Mouse (Mus musculus) forebrain, embryonic 15.5 days (tissue): ENCODE results near the gene Rab6b. TPM values are rescaled to one million over a fixed set of nuclear protein-coding genes. Genes with fewer than 3 reads are reported as not detected.
"Not testable (repeated sequence)": the region's sequence is repeated elsewhere in the genome, so short reads cannot be mapped to it uniquely, and the experiment has no call there.

Source experiments
- ATAC-seq: fragments of 200-750 bp; cut with Nextera tagmentation; replicated peaks from 2 replicates; pipeline ENCODE4 v1.8.0; 2017; ENCODE audit warnings: mild to moderate bottlenecking, moderate TSS enrichment, moderate library complexity
- H3K27ac ChIP-seq: fragments of 300-500 bp; sonication (generic); replicated peaks from 2 replicates; pipeline ENCODE4 v1.5.1; 2015; ENCODE audit warnings: mild to moderate bottlenecking, inconsistent platforms
- H3K27me3 ChIP-seq: fragments of 300-500 bp; sonication (generic); 2 replicates; pipeline ENCODE4 v1.6.1; 2015; ENCODE audit warnings: inconsistent platforms
- H3K36me3 ChIP-seq: fragments of 300-500 bp; sonication (generic); 2 replicates; pipeline ENCODE4 v1.6.1; 2015; ENCODE audit warnings: mild to moderate bottlenecking, inconsistent platforms
- H3K4me1 ChIP-seq: fragments of 300-500 bp; sonication (generic); 2 replicates; pipeline ENCODE4 v1.6.1; 2015; ENCODE audit warnings: inconsistent platforms
- H3K4me2 ChIP-seq: fragments of 300-500 bp; sonication (generic); replicated peaks from 2 replicates; pipeline ENCODE4 v1.6.1; 2015; ENCODE audit warnings: mild to moderate bottlenecking, inconsistent platforms
- H3K4me3 ChIP-seq: fragments of 300-500 bp; sonication (generic); 2 replicates; pipeline ENCODE4 v1.5.1; 2015; ENCODE audit warnings: mild to moderate bottlenecking, inconsistent platforms
- H3K9ac ChIP-seq: fragments of 300-500 bp; sonication (generic); replicated peaks from 2 replicates; pipeline ENCODE4 v1.6.1; 2015; ENCODE audit warnings: mild to moderate bottlenecking, inconsistent platforms
- H3K9me3 ChIP-seq: fragments of 300-500 bp; sonication (generic); 2 replicates; pipeline ENCODE4 v1.6.1; 2016; ENCODE audit warnings: inconsistent platforms
- WGBS: fragments of 180-500 bp; shearing (Covaris S2); methylation state at CpG from one replicate; pipeline ENCODE4 v1.1.7; 2015; ENCODE audit warnings: mixed read lengths; 5-methylcytosine and 5-hydroxymethylcytosine counted together
- polyA plus RNA-seq: library from polyadenylated mRNA; unstranded; fragments of >200 nt; fragmentation: Nextera tagmentation; extraction: Ambion mirVana; gene quantifications from 2 replicates; pipeline ENCODE4 v1.2.1, GENCODE M21; 2015

The Rab6b gene
- polyA plus RNA-seq, 1 experiment from 2014 or later: 62.3 TPM

DNA sequence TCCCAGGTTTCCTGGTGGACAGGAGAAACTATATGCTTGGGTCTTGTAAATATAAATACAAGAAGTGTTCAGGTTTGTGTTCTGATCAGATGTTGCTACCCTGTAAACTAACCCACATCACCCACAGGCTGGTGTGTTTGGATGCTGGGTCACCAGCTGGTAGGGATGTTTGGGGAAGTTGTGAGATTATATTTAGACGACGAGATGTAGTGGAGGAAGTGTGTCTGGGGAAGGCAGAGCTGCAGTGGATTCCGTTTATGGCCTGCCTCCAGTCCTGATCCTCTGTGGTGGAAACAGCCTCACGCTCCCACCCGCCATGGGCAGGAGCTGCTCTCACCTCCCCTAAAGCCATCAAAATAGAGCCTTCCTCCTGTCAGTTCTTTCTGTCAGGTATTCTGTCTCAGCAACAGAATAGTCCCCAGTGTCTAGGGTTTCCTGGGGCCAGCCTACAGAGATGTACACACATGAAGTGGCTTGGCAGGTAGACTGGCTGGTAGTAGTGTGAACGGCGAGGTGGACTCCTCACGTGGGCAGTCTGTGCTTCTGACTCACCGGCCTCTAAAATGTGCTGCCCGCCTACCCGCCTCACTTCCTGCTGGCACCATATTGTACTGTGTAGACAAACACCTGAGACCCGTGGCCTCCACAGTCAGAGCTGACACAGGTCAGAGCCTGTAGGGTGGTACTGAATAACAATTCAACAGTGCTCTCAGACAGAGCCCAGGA, 37.6 kb downstream of the Rab6b start:
- no peaks in the 10 kb centered on the region for H3K9me3 ChIP-seq
- no peak overlapping the region for H3K27ac ChIP-seq
- no peak for ATAC-seq
- 0 out of 2 replicates have a peak, but pooled peaks cover 3% of the 10 kb centered on the region for H3K36me3 ChIP-seq
- H3K4me1 ChIP-seq: peaks cover 46% of the 10 kb centered on the region
- H3K4me2 ChIP-seq: no peak overlapping the region
- H3K9ac ChIP-seq: no peak overlapping the region
- no peaks in the 10 kb centered on the region for H3K27me3 ChIP-seq
- 90% methylated on average over 12 of the region's 12 CpGs for WGBS
- no peak overlapping the region for H3K4me3 ChIP-seq

GRCm38 (mm10) chr9:103153286-103153685, 41.7 kb downstream of the Rab6b start:
- peak overlapping the region; percentile 41 for H3K27ac ChIP-seq
- H3K4me2 ChIP-seq: no peak overlapping the region
- H3K36me3 ChIP-seq: 0 out of 2 replicates have a peak, but pooled peaks cover 3% of the 10 kb centered on the region
- no peaks in the 10 kb centered on the region for H3K9me3 ChIP-seq
- no peak overlapping the region for H3K4me3 ChIP-seq
- H3K9ac ChIP-seq: no peak overlapping the region
- WGBS: 56% methylated on average over 5 of the region's 5 CpGs
- ATAC-seq: peak; percentile 55
- peaks cover 9% of the 10 kb centered on the region for H3K4me1 ChIP-seq
- H3K27me3 ChIP-seq: no peaks in the 10 kb centered on the region

DNA sequence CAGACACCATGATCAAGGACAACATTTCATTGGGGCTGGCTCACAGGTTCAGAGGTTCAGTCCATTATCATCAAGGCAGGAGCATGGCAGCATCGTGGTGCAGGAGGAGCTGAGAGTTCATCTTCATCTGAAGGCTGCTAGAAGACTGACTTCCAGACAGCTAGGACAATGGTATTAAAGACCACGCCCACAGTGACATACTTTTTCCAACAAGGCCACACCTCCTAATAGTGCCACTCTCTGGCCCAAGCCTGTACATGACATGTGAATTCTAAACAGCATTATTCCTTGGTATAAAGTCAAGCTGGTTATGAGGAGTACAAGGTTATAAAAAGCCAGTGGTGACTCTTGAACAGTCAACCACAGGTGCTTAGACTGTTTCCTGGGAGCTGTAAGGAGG, 43.0 kb downstream of the Rab6b start:
- Histone ChIP-seq H3K4me3 (no peak overlapping the region), H3K4me1 (peaks cover 8% of the 10 kb centered on the region), H3K9me3 (no peaks in the 10 kb centered on the region), H3K27me3 (no peaks in the 10 kb centered on the region), H3K4me2 (no peak overlapping the region), H3K36me3 (0 out of 2 replicates have a peak, but pooled peaks cover 3% of the 10 kb centered on the region), H3K27ac (no peak overlapping the region), H3K9ac (no peak overlapping the region)
- WGBS: 89% methylated on average over 2 of the region's 2 CpGs
- no peak for ATAC-seq

- H3K36me3 ChIP-seq, H3K9ac ChIP-seq, H3K9me3 ChIP-seq, H3K27ac ChIP-seq, H3K4me1 ChIP-seq, H3K27me3 ChIP-seq, H3K4me3 ChIP-seq, H3K4me2 ChIP-seq, ATAC-seq: not testable (repeated sequence)
- 86% methylated on average over 7 of the region's 7 CpGs for WGBS
These were observed 43.6 kb downstream of the Rab6b start for GRCm38 (mm10) chr9:103155158-103155557.

DNA sequence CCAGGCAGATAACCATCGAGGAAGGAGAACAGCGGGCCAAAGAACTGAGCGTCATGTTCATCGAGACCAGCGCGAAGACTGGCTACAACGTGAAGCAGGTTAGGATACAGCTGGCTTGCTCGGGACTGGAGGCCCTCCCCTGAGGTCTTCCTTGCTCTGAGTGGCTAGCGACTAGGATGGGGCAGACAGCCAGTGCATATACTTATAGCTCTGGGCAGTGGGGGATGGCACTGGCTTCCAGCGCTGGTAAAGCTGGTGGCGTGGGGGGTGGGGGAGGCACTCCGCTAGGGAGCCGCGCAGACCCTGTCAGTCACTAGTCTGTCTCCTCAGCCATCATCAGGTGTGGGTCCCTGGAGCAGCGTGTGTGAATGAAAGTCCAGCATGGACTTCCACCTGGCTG, 52.2 kb downstream of the Rab6b start:
- Histone ChIP-seq H3K4me1 (no peaks in the 10 kb centered on the region), H3K27me3 (no peaks in the 10 kb centered on the region), H3K9ac (no peak overlapping the region), H3K4me2 (no peak overlapping the region), H3K36me3 (peaks cover 38% of the 10 kb centered on the region), H3K27ac (no peak overlapping the region), H3K4me3 (no peak overlapping the region), H3K9me3 (no peaks in the 10 kb centered on the region)
- no peak for ATAC-seq
- WGBS: 82% methylated on average over 15 of the region's 15 CpGs

DNA sequence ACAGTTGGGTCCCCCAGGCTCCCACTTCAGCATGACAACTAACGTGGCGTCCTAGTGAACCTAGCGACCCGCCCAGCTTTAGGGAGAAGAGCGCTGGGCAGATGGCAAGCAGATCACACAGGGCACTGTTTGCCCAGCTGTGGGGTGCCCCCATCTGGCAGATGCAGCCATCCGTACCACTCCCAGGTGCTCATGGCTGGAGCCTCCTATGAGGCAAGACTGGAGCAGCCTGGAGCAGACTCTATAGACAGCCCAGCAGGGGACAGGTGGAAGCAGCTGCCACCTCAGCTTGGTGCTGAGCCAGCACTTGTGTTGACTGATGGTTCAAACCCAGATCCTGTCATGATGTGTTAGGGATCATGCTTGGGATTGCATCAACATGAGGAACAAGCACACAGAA, 56.5 kb downstream of the Rab6b start:
- Histone ChIP-seq H3K4me2 (no peak overlapping the region), H3K9ac (no peak overlapping the region), H3K36me3 (peaks cover 25% of the 10 kb centered on the region; the same call in 1 of the 2 replicates), H3K4me3 (no peak overlapping the region), H3K9me3 (no peaks in the 10 kb centered on the region), H3K27ac (no peak overlapping the region), H3K27me3 (no peaks in the 10 kb centered on the region), H3K4me1 (no peaks in the 10 kb centered on the region)
- 87% methylated on average over 6 of the region's 6 CpGs for WGBS
- ATAC-seq: no peak

DNA sequence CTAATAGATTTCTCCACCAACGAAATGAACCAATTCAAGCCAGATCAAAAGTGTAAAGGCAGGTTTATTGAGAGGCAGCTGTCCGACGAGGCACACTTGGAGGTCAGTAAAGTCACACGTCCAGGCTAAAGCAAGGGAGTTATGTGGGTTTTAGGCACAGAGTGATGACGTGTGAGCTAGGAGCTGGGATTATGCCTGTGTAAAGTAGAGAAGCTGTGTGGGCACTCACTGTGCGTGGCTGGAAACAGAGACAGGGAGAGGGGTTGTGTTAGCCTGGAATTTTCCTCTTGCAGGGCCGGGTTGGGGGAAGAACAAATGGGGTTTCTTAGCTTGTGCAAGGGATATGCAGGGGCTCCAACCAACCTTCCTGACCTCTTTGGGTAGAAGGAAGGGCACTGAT, 57.2 kb downstream of the Rab6b start:
- peaks cover 19% of the 10 kb centered on the region; the same call in 1 of the 2 replicates for H3K36me3 ChIP-seq
- no peak for ATAC-seq
- 64% methylated on average over 7 of the region's 7 CpGs for WGBS

DNA sequence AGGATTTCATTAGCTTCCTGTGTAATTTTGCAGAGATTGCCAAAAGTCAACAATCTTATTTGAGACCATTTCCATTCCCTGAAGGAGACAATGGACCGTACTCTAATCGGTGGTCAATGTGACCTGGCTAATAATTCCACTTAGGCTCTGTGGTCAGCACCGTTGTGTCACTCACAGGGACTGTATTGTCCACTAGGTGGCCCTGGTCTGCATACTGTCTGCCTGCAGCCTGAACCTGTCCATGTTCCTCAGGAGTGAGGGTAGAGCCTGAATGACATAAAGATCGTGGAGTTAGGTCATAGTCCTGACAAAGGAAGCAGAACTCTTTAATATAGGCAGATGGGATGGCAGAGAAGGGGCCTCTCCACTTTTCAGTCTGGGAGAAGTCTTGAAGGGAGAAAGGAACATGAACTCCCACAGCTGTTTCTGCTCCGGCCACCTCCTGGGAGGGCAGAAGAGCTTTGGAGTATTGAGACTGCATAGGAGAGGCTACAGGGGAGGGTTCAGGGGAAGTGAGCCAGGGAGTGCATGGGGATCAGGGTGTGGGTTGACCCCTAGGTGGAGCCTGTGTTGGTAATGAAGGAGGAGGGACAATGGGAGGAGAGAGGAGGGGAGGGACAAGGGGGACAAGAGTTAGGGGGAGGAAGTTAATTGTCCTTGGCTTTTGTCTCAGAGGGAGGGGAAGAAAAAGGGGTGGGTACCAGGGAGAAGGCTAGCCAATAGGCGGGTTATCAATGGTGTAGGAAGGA, 63.4 kb downstream of the Rab6b start:
- ATAC-seq: no peak
- Histone ChIP-seq H3K4me3 (no peak overlapping the region), H3K9me3 (no peaks in the 10 kb centered on the region), H3K9ac (no peak overlapping the region), H3K27me3 (no peaks in the 10 kb centered on the region), H3K27ac (no peak overlapping the region), H3K4me1 (peaks cover 3% of the 10 kb centered on the region), H3K4me2 (no peak overlapping the region), H3K36me3 (0 out of 2 replicates have a peak, but pooled peaks cover 4% of the 10 kb centered on the region)
- WGBS: 66% methylated on average over 6 of the region's 6 CpGs

More for the DNA sequence above, 57.2 kb downstream of the Rab6b start:
- no peaks in the 10 kb centered on the region for H3K4me1 ChIP-seq
- no peak overlapping the region for H3K4me3 ChIP-seq
- H3K9ac ChIP-seq: no peak overlapping the region
- H3K27ac ChIP-seq: no peak overlapping the region
- H3K27me3 ChIP-seq: no peaks in the 10 kb centered on the region
- H3K4me2 ChIP-seq: no peak overlapping the region
- H3K9me3 ChIP-seq: no peaks in the 10 kb centered on the region

- H3K27me3 ChIP-seq: no peaks in the 10 kb centered on the region
- 0 out of 2 replicates have a peak, but pooled peaks cover 4% of the 10 kb centered on the region for H3K36me3 ChIP-seq
- no peak overlapping the region for H3K9ac ChIP-seq
- H3K27ac ChIP-seq: no peak overlapping the region
- WGBS: 94% methylated on average over 7 of the region's 7 CpGs
- H3K4me3 ChIP-seq: no peak overlapping the region
- peaks cover 11% of the 10 kb centered on the region for H3K4me1 ChIP-seq
- no peaks in the 10 kb centered on the region for H3K9me3 ChIP-seq
- no peak overlapping the region for H3K4me2 ChIP-seq
- ATAC-seq: no peak
These were observed 64.1 kb downstream of the Rab6b start for GRCm38 (mm10) chr9:103175692-103176091.

GRCm38 (mm10) chr9:103180303-103180702, 68.7 kb downstream of the Rab6b start:
- H3K4me2 ChIP-seq: peak overlapping the region; percentile 48
- H3K9me3 ChIP-seq: no peaks in the 10 kb centered on the region
- 39% methylated on average over 3 of the region's 3 CpGs for WGBS
- peak overlapping the region; percentile 75 for H3K27ac ChIP-seq
- H3K27me3 ChIP-seq: no peaks in the 10 kb centered on the region
- H3K9ac ChIP-seq: peak overlapping the region; percentile 32; the same call in 1 of the 2 replicates
- H3K4me3 ChIP-seq: no peak overlapping the region
- peak; percentile 30; the same call in 1 of the 2 replicates for ATAC-seq
- peaks cover 15% of the 10 kb centered on the region; the same call in 1 of the 2 replicates for H3K36me3 ChIP-seq
- H3K4me1 ChIP-seq: peaks cover 22% of the 10 kb centered on the region

GRCm38 (mm10) chr9:103180807-103181565, 69.4 kb downstream of the Rab6b start:
- H3K36me3 ChIP-seq: peaks cover 15% of the 10 kb centered on the region; the same call in 1 of the 2 replicates
- WGBS: 4% methylated on average over 20 of the region's 20 CpGs
- peak overlapping the region; percentile 75 for H3K27ac ChIP-seq
- H3K27me3 ChIP-seq: no peaks in the 10 kb centered on the region
- peaks cover 22% of the 10 kb centered on the region for H3K4me1 ChIP-seq
- H3K9ac ChIP-seq: peak overlapping the region; percentile 32
- peak; percentile 78 for ATAC-seq
- H3K4me3 ChIP-seq: peak overlapping the region; percentile 30
- peak overlapping the region; percentile 48 for H3K4me2 ChIP-seq
- H3K9me3 ChIP-seq: no peaks in the 10 kb centered on the region
